Mouse (Mus musculus): ENCODE results near the gene A730009L09Rik. TPM values are rescaled to one million over a fixed set of nuclear protein-coding genes. Genes with fewer than 3 reads are reported as not detected.

The A730009L09Rik gene
- not detected in 2 replicates for polyA plus RNA-seq (2012; rRNA removed)

GRCm38 (mm10) chr16:84514821-84515220 lies at the start of gene A730009L09Rik:
A730009L09Rik (plus strand) TSS chr16:84515121.

Other genes starting within 250 kb of the A730009L09Rik start
- 1.5 and 2.5 TPM in 2 replicates for gene Mrpl39, start 220.6 kb downstream of the A730009L09Rik start, polyA plus RNA-seq (2012; rRNA removed)

Measured in stomach, adult 2 months (tissue).